Mouse (Mus musculus) ovary, postnatal 10 days (tissue): ENCODE results near the gene Nmur1.
A peak's percentile ranks its signal among the peaks of the same experiment; 100 is the strongest.

ENCODE experiments used
- DNase-seq: peaks from one replicate; pipeline ENCODE4 v3.0.0; 2022; ENCODE audit warnings: low spot score

Gene Nmur1

GRCm38 (mm10) chr1:86440887-86441723 is 15.1 kb upstream of the Nmur1 start:
- DNase-seq = no peak

GRCm38 (mm10) chr1:86440171-86440886 is 14.3 kb upstream of the Nmur1 start:
- DNase-seq = peak; percentile 86

- DNase-seq = no peak
Observed at GRCm38 (mm10) chr1:86439487-86440170, 13.6 kb upstream of the Nmur1 start.

- DNase-seq = no peak
Observed at GRCm38 (mm10) chr1:86438501-86438900, 12.5 kb upstream of the Nmur1 start.

- DNase-seq = no peak
Observed at GRCm38 (mm10) chr1:86438014-86438319, 11.9 kb upstream of the Nmur1 start.

GRCm38 (mm10) chr1:86437219-86438013 is 11.4 kb upstream of the Nmur1 start:
- no peak for DNase-seq

- DNase-seq = peak; percentile 20
Observed at GRCm38 (mm10) chr1:86435302-86435821, 9.3 kb upstream of the Nmur1 start.

- peak; percentile 98 for DNase-seq
Observed at GRCm38 (mm10) chr1:86434439-86435201, 8.6 kb upstream of the Nmur1 start.

GRCm38 (mm10) chr1:86434001-86434400 is 8.0 kb upstream of the Nmur1 start:
- DNase-seq = no peak

- no peak for DNase-seq
Observed at GRCm38 (mm10) chr1:86433359-86433758, 7.3 kb upstream of the Nmur1 start.

- no peak for DNase-seq
Observed at GRCm38 (mm10) chr1:86432778-86433177, 6.8 kb upstream of the Nmur1 start.

- DNase-seq = peak; percentile 29
Observed at GRCm38 (mm10) chr1:86430056-86430455, 4.0 kb upstream of the Nmur1 start.

GRCm38 (mm10) chr1:86424835-86425547 is 1.0 kb downstream of the Nmur1 start:
- DNase-seq = no peak

GRCm38 (mm10) chr1:86424336-86424735 is 1.7 kb downstream of the Nmur1 start:
- DNase-seq = no peak

- no peak for DNase-seq
Observed at GRCm38 (mm10) chr1:86423879-86424278, 2.1 kb downstream of the Nmur1 start.

- no peak for DNase-seq
Observed at GRCm38 (mm10) chr1:86421007-86421406, 5.0 kb downstream of the Nmur1 start.

GRCm38 (mm10) chr1:86416321-86416720 is 9.7 kb downstream of the Nmur1 start:
- DNase-seq = no peak

GRCm38 (mm10) chr1:86415612-86416184 is 10.3 kb downstream of the Nmur1 start:
- DNase-seq = no peak

GRCm38 (mm10) chr1:86415144-86415543 is 10.9 kb downstream of the Nmur1 start:
- DNase-seq = no peak

- no peak for DNase-seq
Observed at GRCm38 (mm10) chr1:86414715-86415114, 11.3 kb downstream of the Nmur1 start.
